Mouse (Mus musculus): Measurements from ENCODE around the gene Ptpn1.

The Ptpn1 gene

DNA sequence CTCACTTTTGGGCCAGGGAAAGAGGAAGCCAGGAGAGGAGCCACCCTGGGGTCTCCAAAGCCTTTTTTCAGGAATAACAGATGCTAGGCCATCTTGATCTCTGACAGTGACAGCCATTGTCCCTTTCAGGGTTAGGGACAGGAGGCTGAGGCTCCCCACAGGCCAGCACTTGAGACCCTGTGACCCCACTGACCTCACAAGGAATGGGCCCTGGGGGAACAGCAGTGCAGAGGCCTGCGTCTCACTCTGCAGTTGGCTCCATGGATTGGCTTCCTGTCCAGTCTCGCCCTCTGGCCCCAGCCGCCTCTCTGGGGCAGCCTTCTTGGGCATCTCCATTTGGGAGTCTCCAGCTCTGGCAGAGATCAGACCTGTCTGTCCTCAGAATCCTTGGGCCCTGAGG is 76.3 kb downstream of the Ptpn1 start:
- DNase-seq (ENCODE audit: low spot score in 2 of 2), result no peak

- DNase-seq (ENCODE audit: low spot score in 2 of 2), result no peak
Observed at GRCm38 (mm10) chr2:168009936-168010668, 78.2 kb downstream of the Ptpn1 start, which contains the start of gene Ripor3. Gene Ripor3 (minus strand): TSS chr2:168010618.

- DNase-seq (ENCODE audit: low spot score in 2 of 2), result no peak
Observed at GRCm38 (mm10) chr2:168010893-168011292, 79.0 kb downstream of the Ptpn1 start.

DNA sequence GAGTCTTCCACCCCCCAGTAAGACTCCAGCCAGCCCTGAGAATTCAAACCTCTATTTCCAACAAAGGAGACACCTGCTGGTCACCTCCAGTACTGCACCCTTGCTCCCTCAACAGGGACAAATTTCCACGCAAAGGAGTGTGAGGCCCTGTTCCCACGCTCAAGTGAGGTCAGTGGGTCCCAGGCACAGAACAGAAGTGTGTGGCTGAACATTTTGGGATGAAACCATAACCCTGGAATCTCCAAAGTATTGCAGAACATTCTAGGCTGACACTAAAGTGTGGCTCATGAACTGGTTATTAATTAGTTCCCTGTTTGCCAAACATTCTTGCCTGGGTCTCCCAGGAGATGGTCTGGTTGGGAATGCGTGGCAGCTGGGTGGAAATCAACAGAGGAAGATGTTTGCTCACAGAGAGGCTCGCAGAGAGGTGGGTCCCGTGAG is 85.1 kb downstream of the Ptpn1 start:
- peak in 1 of 2 experiments; percentile 14 for DNase-seq (ENCODE audit: low spot score in 2 of 2)

DNA sequence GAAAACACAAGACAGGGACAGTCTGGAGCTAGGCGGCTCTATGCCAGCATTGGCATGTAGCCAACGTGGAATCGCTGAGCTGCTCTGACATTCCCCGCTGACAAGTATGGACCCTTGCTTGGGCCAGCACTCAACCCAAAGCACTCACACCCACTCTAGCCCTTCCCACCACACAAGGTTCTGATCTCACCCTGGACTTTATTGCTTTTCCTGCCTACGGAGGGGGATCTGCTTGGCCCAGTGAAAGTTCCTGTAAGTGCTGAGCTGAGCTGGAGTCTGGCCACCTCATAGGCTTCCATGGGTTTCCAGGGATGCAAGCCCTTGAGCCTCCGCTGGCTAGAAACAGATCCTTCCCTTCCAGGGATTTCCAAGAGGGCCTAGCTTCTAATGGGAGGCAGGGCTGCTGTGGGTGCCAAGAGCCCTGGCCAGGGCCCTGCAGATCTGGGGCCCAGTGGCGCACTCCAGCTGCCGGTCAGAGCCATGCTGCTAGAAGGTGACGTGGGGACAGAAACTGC is 87.4 kb downstream of the Ptpn1 start:
- DNase-seq (ENCODE audit: low spot score in 2 of 2), result peak in 1 of 2 experiments; percentile 6

GRCm38 (mm10) chr2:168023763-168024402 is 92.0 kb downstream of the Ptpn1 start:
- no peak for DNase-seq (ENCODE audit: low spot score in 2 of 2)

DNA sequence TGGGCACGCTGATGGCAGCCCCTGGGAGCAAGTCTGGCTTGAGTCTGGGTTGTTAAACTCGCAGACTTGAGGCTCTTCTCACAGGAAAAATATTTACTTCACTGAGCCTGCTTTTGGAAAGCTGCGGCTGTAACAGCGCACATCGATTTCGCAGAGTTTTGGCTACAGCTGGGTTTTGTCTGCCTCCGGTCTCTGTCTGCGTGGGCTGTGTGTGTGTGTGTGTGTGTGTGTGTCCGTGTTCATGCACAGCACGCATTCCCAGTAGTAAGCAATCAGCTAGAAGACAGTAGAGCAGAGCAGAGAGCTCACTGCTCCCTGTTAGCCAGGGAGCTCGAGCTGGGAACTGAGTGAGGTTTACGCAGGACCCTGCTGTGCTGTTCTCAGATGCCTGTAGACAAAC is 93.3 kb downstream of the Ptpn1 start:
- DNase-seq (ENCODE audit: low spot score in 2 of 2), result peak; percentile 68 to 73

DNA sequence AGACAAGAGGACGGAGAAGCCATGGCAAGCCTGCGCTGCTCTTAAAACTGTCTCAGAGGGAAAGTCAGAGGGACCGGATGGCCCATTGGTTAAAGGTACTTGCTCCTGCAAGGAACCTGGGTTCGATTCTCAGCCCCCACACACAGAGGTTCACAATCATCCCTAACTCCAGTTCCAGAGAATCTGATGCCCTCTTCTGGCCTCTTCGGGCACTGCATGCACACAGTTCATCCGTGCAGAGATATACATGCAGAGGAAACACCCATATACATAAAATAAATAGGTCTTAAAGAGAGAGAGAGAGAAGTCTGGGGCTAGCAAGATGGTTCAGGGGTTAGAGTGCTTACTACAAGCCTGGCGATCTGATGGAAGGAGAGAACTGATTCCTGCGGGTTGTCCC is 94.0 kb downstream of the Ptpn1 start:
- DNase-seq (ENCODE audit: low spot score in 2 of 2), result no peak

- no peak for DNase-seq (ENCODE audit: low spot score in 2 of 2)
Observed at GRCm38 (mm10) chr2:168026467-168026866, 94.6 kb downstream of the Ptpn1 start.

- DNase-seq (ENCODE audit: low spot score in 2 of 2), result no peak
Observed at GRCm38 (mm10) chr2:168028376-168028775, 96.5 kb downstream of the Ptpn1 start.

All from right cerebral cortex, postnatal 36 days (tissue).